Mouse (Mus musculus): ENCODE results near the gene Krtap31-2. TPM values are rescaled to one million over a fixed set of nuclear protein-coding genes. Genes with fewer than 3 reads are reported as not detected.

The Krtap31-2 gene
- not detected in 2 replicates for polyA plus RNA-seq (2012; rRNA removed)

GRCm38 (mm10) chr11:99935991-99936390 lies at the start of gene Krtap31-2:
Krtap31-2 (plus strand) TSS chr11:99936291.
- no peak for DNase-seq
- Histone ChIP-seq H3K4me3 (replicated peaks; ENCODE audit: insufficient read depth, low read depth, low read length) (no peak within 1 kb of the TSS), H3K27me3 (ENCODE audit: control insufficient read depth, insufficient read depth, low read length) (no peaks in the 10 kb centered on the region), H3K4me1 (ENCODE audit: control insufficient read depth, insufficient read depth, low read length) (no peaks in the 10 kb centered on the region), H3K27ac (ENCODE audit: insufficient read depth, low read length) (no peak within 1 kb of the TSS)
- WGBS, result 85% methylated on average over 1 of the region's 1 CpGs
- TF ChIP-seq POLR2A (IDR thresholded peaks at IDR 0.05; ENCODE audit: borderline replicate concordance, insufficient read depth, low read length), result no peak
- no peak for TF ChIP-seq CTCF (IDR thresholded peaks at IDR 0.05; ENCODE audit: borderline replicate concordance, insufficient read depth, low read depth, low read length)

- 90% methylated on average over 2 of the region's 2 CpGs for WGBS
- no peak within 1 kb of the TSS for H3K27ac ChIP-seq (ENCODE audit: insufficient read depth, low read length)
- no peaks in the 10 kb centered on the region for H3K27me3 ChIP-seq (ENCODE audit: control insufficient read depth, insufficient read depth, low read length)
- no peaks in the 10 kb centered on the region for H3K4me1 ChIP-seq (ENCODE audit: control insufficient read depth, insufficient read depth, low read length)
- no peak within 1 kb of the TSS for H3K4me3 ChIP-seq (replicated peaks; ENCODE audit: insufficient read depth, low read depth, low read length)
- TF ChIP-seq CTCF (IDR thresholded peaks at IDR 0.05; ENCODE audit: borderline replicate concordance, insufficient read depth, low read depth, low read length), result no peak
- TF ChIP-seq POLR2A (IDR thresholded peaks at IDR 0.05; ENCODE audit: borderline replicate concordance, insufficient read depth, low read length), result no peak
- no peak for DNase-seq
Observed at GRCm38 (mm10) chr11:99907620-99908019, 28.5 kb upstream of the Krtap31-2 start, which contains the start of gene Krtap31-1. Krtap31-1 (plus strand) TSS chr11:99907920.

DNA sequence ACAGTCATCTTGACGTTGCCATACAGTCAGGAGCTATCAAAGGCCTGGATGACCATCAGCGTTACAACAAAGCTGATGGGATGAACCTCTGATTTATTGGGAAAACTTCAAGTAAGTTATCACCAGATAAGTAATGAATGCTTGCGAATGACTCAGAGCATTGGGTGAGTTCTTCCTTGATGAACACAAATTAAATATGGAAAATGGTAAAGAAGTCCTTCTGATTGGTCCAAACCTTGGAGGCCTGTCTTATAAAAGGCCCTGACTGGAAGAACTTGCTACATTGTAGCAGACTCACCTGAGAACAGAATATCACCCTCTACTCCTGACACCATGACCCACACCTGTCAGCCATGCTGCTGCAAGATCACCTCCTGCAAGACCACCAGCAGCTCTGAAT lies 21.6 kb upstream of the Krtap31-2 start, which contains the start of gene Gm11565:
Gm11565 (plus strand) TSS at position 301 of the 400 bp plus-strand sequence.
- no peak for DNase-seq
- TF ChIP-seq POLR2A (IDR thresholded peaks at IDR 0.05; ENCODE audit: borderline replicate concordance, insufficient read depth, low read length) (no peak), CTCF (IDR thresholded peaks at IDR 0.05; ENCODE audit: borderline replicate concordance, insufficient read depth, low read depth, low read length) (no peak)
- H3K27ac ChIP-seq (ENCODE audit: insufficient read depth, low read length), result no peak within 1 kb of the TSS
- no peaks in the 10 kb centered on the region for H3K4me1 ChIP-seq (ENCODE audit: control insufficient read depth, insufficient read depth, low read length)
- H3K27me3 ChIP-seq (ENCODE audit: control insufficient read depth, insufficient read depth, low read length), result no peaks in the 10 kb centered on the region
- 92% methylated on average over 3 of the region's 3 CpGs for WGBS
- H3K4me3 ChIP-seq (replicated peaks; ENCODE audit: insufficient read depth, low read depth, low read length), result no peak within 1 kb of the TSS

- WGBS, result 82% methylated on average over 9 of the region's 9 CpGs
- Histone ChIP-seq H3K4me3 (replicated peaks; ENCODE audit: insufficient read depth, low read depth, low read length) (no peak overlapping the region), H3K27ac (ENCODE audit: insufficient read depth, low read length) (no peak overlapping the region), H3K27me3 (ENCODE audit: control insufficient read depth, insufficient read depth, low read length) (no peaks in the 10 kb centered on the region), H3K4me1 (ENCODE audit: control insufficient read depth, insufficient read depth, low read length) (no peaks in the 10 kb centered on the region)
- TF ChIP-seq POLR2A (IDR thresholded peaks at IDR 0.05; ENCODE audit: borderline replicate concordance, insufficient read depth, low read length), result no peak
- TF ChIP-seq CTCF (IDR thresholded peaks at IDR 0.05; ENCODE audit: borderline replicate concordance, insufficient read depth, low read depth, low read length), result no peak
- no peak for DNase-seq
Observed at GRCm38 (mm10) chr11:99937751-99938264, 1.7 kb downstream of the Krtap31-2 start.

DNA sequence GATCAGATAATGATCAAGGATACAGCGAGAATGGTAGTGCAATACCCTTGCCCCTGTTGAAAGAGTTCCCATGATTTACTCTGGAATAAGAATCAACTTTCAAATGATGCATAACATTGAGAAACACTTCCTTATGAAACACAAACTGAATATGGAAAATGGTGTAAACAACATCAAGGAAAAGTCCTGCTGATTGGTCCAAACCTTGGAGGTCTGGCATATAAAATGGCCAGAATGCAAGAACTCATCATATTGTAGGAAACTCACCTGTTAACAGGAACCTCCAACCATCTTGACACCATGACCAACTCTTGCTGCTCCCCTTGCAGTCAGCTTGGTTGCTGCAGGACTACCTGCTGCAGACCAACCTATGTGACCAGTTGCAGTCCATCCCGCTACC lies 12.1 kb downstream of the Krtap31-2 start, which contains the start of gene Krtap9-5:
Krtap9-5 (plus strand) TSS at position 301 of the 400 bp plus-strand sequence.
- 92% methylated on average over 2 of the region's 2 CpGs for WGBS
- TF ChIP-seq POLR2A (IDR thresholded peaks at IDR 0.05; ENCODE audit: borderline replicate concordance, insufficient read depth, low read length), result no peak
- TF ChIP-seq CTCF (IDR thresholded peaks at IDR 0.05; ENCODE audit: borderline replicate concordance, insufficient read depth, low read depth, low read length), result no peak
- no peaks in the 10 kb centered on the region for H3K4me1 ChIP-seq (ENCODE audit: control insufficient read depth, insufficient read depth, low read length)
- no peak within 1 kb of the TSS for H3K4me3 ChIP-seq (replicated peaks; ENCODE audit: insufficient read depth, low read depth, low read length)
- no peak for DNase-seq
- H3K27ac ChIP-seq (ENCODE audit: insufficient read depth, low read length), result no peak within 1 kb of the TSS
- H3K27me3 ChIP-seq (ENCODE audit: control insufficient read depth, insufficient read depth, low read length), result no peaks in the 10 kb centered on the region; the same call in 1 of the 2 replicates

GRCm38 (mm10) chr11:99964213-99964612 lies 28.1 kb downstream of the Krtap31-2 start:
- no peak for DNase-seq
- H3K27ac ChIP-seq (ENCODE audit: insufficient read depth, low read length), result no peak overlapping the region
- no peaks in the 10 kb centered on the region for H3K27me3 ChIP-seq (ENCODE audit: control insufficient read depth, insufficient read depth, low read length)
- no peaks in the 10 kb centered on the region for H3K4me1 ChIP-seq (ENCODE audit: control insufficient read depth, insufficient read depth, low read length)
- H3K4me3 ChIP-seq (replicated peaks; ENCODE audit: insufficient read depth, low read depth, low read length), result no peak overlapping the region
- 55% methylated on average over 6 of the region's 6 CpGs for WGBS
- TF ChIP-seq CTCF (IDR thresholded peaks at IDR 0.05; ENCODE audit: borderline replicate concordance, insufficient read depth, low read depth, low read length) (no peak), POLR2A (IDR thresholded peaks at IDR 0.05; ENCODE audit: borderline replicate concordance, insufficient read depth, low read length) (no peak)

DNA sequence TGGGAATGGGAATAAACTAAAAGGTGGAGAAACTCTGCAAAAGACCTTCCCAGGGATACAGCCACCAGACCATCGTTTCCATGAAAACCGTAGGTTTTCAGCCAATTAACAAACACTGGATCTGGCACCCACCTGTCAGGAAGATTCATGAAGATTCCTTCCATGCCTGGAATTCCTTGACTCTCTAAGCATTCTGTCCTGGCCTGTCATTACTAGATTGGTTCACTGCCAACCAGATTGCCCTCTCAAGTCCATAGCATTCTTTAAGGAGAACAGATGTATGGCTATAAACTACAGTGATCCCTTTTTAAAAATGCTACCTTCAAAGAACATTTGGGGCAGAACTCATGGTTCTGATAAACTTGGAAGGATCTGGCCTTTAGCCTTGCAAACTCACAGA lies 29.9 kb downstream of the Krtap31-2 start:
- TF ChIP-seq POLR2A (IDR thresholded peaks at IDR 0.05; ENCODE audit: borderline replicate concordance, insufficient read depth, low read length), result no peak
- TF ChIP-seq CTCF (IDR thresholded peaks at IDR 0.05; ENCODE audit: borderline replicate concordance, insufficient read depth, low read depth, low read length), result no peak

GRCm38 (mm10) chr11:99978953-99979352 lies 42.9 kb downstream of the Krtap31-2 start, which contains the start of gene Krtap29-1:
Krtap29-1 (minus strand) TSS chr11:99979053.
- H3K4me1 ChIP-seq (ENCODE audit: control insufficient read depth, insufficient read depth, low read length), result no peaks in the 10 kb centered on the region
- WGBS, result 59% methylated on average over 5 of the region's 5 CpGs
- H3K4me3 ChIP-seq (replicated peaks; ENCODE audit: insufficient read depth, low read depth, low read length), result no peak within 1 kb of the TSS
- no peak for TF ChIP-seq CTCF (IDR thresholded peaks at IDR 0.05; ENCODE audit: borderline replicate concordance, insufficient read depth, low read depth, low read length)
- no peak within 1 kb of the TSS for H3K27ac ChIP-seq (ENCODE audit: insufficient read depth, low read length)
- H3K27me3 ChIP-seq (ENCODE audit: control insufficient read depth, insufficient read depth, low read length), result no peaks in the 10 kb centered on the region
- DNase-seq, result no peak

More for the DNA sequence above, 29.9 kb downstream of the Krtap31-2 start:
- Histone ChIP-seq H3K27ac (ENCODE audit: insufficient read depth, low read length) (no peak overlapping the region), H3K27me3 (ENCODE audit: control insufficient read depth, insufficient read depth, low read length) (no peaks in the 10 kb centered on the region), H3K4me3 (replicated peaks; ENCODE audit: insufficient read depth, low read depth, low read length) (no peak overlapping the region), H3K4me1 (ENCODE audit: control insufficient read depth, insufficient read depth, low read length) (no peaks in the 10 kb centered on the region)
- WGBS, result 76% methylated on average over 2 of the region's 2 CpGs
- DNase-seq, result no peak

All from cerebellum, adult 2 months (tissue).